Mouse (Mus musculus): ENCODE results near the gene Pcbp4. TPM values are rescaled to one million over a fixed set of nuclear protein-coding genes. Genes with fewer than 3 reads are reported as not detected.

Gene Pcbp4
- polyA plus RNA-seq, 1 experiment from 2014 or later = 60.7 TPM

DNA sequence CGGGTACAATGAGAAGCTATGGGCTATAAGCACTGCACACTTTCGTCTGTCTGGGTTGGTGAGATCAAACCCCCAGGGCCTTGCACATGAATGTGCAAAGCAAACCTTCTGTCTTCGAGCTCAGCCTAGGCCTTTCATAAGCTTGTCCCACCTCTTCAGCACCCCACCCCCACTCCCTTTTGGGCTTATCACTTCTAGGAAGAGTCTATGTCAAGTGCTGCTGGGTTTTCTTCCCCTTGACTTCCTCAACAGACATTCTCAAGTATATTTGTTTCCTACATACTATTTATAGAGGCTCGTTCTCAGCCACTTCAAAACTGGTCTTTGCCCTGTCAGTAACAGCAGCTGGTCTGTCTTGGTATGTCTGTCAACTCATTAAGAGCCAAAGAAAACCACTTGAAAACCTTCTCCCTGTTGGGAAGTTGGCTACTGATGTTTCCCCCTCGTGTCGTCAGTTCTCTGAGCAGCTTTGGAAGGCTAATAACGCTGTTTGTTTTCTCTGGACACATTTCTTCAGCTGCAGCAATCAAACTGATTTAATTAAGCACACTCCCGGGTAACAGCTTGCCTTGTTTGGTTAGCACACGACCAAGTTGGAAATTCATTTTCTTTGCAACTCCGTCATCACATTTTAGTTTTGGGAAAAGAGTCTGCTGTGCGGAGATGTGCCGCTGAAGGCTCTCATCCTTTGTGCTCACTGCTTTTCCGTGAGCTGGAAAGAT, 59.8 kb downstream of the Pcbp4 start:
- WGBS = 35% methylated on average over 13 of the region's 13 CpGs
- Histone ChIP-seq H3K27ac (ENCODE audit: low read length) (no peak overlapping the region), H3K4me3 (ENCODE audit: low read length) (no peak overlapping the region), H3K36me3 (ENCODE audit: control insufficient read depth, insufficient read depth, low read length) (no peaks in the 10 kb centered on the region), H3K9ac (ENCODE audit: low read length) (no peak overlapping the region), H3K27me3 (ENCODE audit: control insufficient read depth, insufficient read depth, low read depth, low read length) (no peaks in the 10 kb centered on the region), H3K4me1 (replicated peaks; ENCODE audit: control insufficient read depth, insufficient read depth, low read length) (peaks cover 8% of the 10 kb centered on the region), H3K4me2 (ENCODE audit: low read depth, low read length) (no peak overlapping the region), H3K9me3 (ENCODE audit: control insufficient read depth, low read length) (no peaks in the 10 kb centered on the region)
- ATAC-seq (ENCODE audit: low read depth) = peak; percentile 54

DNA sequence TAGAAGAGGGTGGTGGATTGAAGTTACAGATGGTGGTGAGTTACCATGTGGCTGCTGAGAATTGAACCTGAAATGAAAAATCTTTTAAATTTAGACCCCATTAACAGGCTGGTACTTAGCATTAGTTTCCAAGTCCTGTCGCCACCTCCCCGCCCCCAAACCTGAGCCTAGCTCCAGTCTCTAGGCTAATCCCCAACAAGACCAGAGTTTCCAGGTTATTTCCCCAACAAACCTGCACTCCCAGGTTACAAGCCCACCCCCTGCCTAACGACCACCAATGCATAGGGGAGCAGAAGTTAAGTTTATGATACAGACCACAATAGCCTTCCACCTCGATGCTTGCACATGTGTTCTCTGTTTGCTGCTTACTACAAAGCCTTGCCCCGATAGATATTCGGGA, 60.5 kb downstream of the Pcbp4 start:
- WGBS = 78% methylated on average over 6 of the region's 6 CpGs
- ATAC-seq (ENCODE audit: low read depth) = no peak
- H3K27ac ChIP-seq (ENCODE audit: low read length) = no peak overlapping the region

More for the DNA sequence above, 60.5 kb downstream of the Pcbp4 start:
- Histone ChIP-seq H3K9me3 (ENCODE audit: control insufficient read depth, low read length) (no peaks in the 10 kb centered on the region), H3K4me3 (ENCODE audit: low read length) (no peak overlapping the region), H3K9ac (ENCODE audit: low read length) (no peak overlapping the region), H3K27me3 (ENCODE audit: control insufficient read depth, insufficient read depth, low read depth, low read length) (no peaks in the 10 kb centered on the region), H3K36me3 (ENCODE audit: control insufficient read depth, insufficient read depth, low read length) (no peaks in the 10 kb centered on the region), H3K4me1 (replicated peaks; ENCODE audit: control insufficient read depth, insufficient read depth, low read length) (peaks cover 8% of the 10 kb centered on the region), H3K4me2 (ENCODE audit: low read depth, low read length) (no peak overlapping the region)

Other genes starting within 250 kb of the Pcbp4 start
- 0.11 TPM in 1 of 2 replicates, not detected in the other for gene Tlr9, start 230.7 kb upstream of the Pcbp4 start, polyA plus RNA-seq (2015; fragmentation: Nextera tagmentation; extraction: Ambion mirVana)
- 139 and 145 TPM in 2 replicates for gene Alas1, start 204.6 kb upstream of the Pcbp4 start, polyA plus RNA-seq (2015; fragmentation: Nextera tagmentation; extraction: Ambion mirVana)
- 32.3 and 32.4 TPM in 2 replicates for gene Poc1a, start 172.2 kb upstream of the Pcbp4 start, polyA plus RNA-seq (2015; fragmentation: Nextera tagmentation; extraction: Ambion mirVana)
- 12.9 and 13.7 TPM in 2 replicates for gene Dusp7, start 84.7 kb upstream of the Pcbp4 start, polyA plus RNA-seq (2015; fragmentation: Nextera tagmentation; extraction: Ambion mirVana)
- gene Rpl29, start 23.8 kb upstream of the Pcbp4 start, polyA plus RNA-seq (2015; fragmentation: Nextera tagmentation; extraction: Ambion mirVana) = 951 and 977 TPM in 2 replicates
- gene Acy1, start 15.0 kb upstream of the Pcbp4 start, polyA plus RNA-seq (2015; fragmentation: Nextera tagmentation; extraction: Ambion mirVana) = 25.0 and 29.7 TPM in 2 replicates
- gene Abhd14b, start 5.8 kb upstream of the Pcbp4 start, polyA plus RNA-seq (2015; fragmentation: Nextera tagmentation; extraction: Ambion mirVana) = 18.0 and 21.8 TPM in 2 replicates
- 52.8 and 56.0 TPM in 2 replicates for gene Abhd14a, start 5.6 kb upstream of the Pcbp4 start, polyA plus RNA-seq (2015; fragmentation: Nextera tagmentation; extraction: Ambion mirVana)
- gene Gpr62, start 12.6 kb downstream of the Pcbp4 start, polyA plus RNA-seq (2015; fragmentation: Nextera tagmentation; extraction: Ambion mirVana) = 0.18 TPM in 2 replicates
- 39.4 and 39.8 TPM in 2 replicates for gene Rrp9, start 22.7 kb downstream of the Pcbp4 start, polyA plus RNA-seq (2015; fragmentation: Nextera tagmentation; extraction: Ambion mirVana)
- gene Parp3, start 23.7 kb downstream of the Pcbp4 start, polyA plus RNA-seq (2015; fragmentation: Nextera tagmentation; extraction: Ambion mirVana) = 4.7 and 6.0 TPM in 2 replicates
- gene Iqcf1, start 46.7 kb downstream of the Pcbp4 start, polyA plus RNA-seq (2015; fragmentation: Nextera tagmentation; extraction: Ambion mirVana) = not detected in 2 replicates
- not detected in 2 replicates for gene Iqcf5, start 61.3 kb downstream of the Pcbp4 start, polyA plus RNA-seq (2015; fragmentation: Nextera tagmentation; extraction: Ambion mirVana)
- gene Iqcf3, start 108.3 kb downstream of the Pcbp4 start, polyA plus RNA-seq (2015; fragmentation: Nextera tagmentation; extraction: Ambion mirVana) = not detected in 2 replicates
- not detected in 2 replicates for gene Iqcf4, start 117.7 kb downstream of the Pcbp4 start, polyA plus RNA-seq (2015; fragmentation: Nextera tagmentation; extraction: Ambion mirVana)
- not detected in 2 replicates for gene Iqcf6, start 173.3 kb downstream of the Pcbp4 start, polyA plus RNA-seq (2015; fragmentation: Nextera tagmentation; extraction: Ambion mirVana)
- gene Grm2, start 202.8 kb downstream of the Pcbp4 start, polyA plus RNA-seq (2015; fragmentation: Nextera tagmentation; extraction: Ambion mirVana) = not detected in 2 replicates
- gene Tex264, start 232.6 kb downstream of the Pcbp4 start, polyA plus RNA-seq (2015; fragmentation: Nextera tagmentation; extraction: Ambion mirVana) = 53.4 and 54.5 TPM in 2 replicates

All from lung, embryonic 16.5 days (tissue).